13 mouse cellular contexts compared by ENCODE assay signal in the genomic region with DNA sequence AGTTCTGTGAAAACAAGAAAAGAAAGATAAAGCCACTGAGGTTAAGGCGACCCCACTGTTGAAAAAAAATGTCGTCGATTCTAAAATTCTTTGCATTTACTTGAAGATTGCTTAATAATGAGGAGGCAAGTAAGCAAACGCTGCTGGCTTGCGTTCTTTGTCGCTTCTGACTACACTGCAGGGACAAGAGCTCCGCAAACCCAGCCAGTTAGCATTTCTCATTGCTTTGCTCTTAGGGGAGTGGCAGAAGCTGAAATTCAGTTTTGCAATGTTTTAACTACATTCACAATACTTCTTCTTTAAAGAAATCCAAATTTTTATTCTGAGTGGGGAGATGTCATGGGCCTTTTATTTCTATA. TPM values are rescaled to one million over a fixed set of nuclear protein-coding genes. Genes with fewer than 3 reads are reported as not detected.
DNase-seq lines count a peak whose midpoint lies in the region; ATAC-seq and TF ChIP-seq lines count a peak whose summit lies in the region.
"Had no signal": no experiment of that assay in that cellular context is flagged by ENCODE, and none has a peak within 500 bp of the region (broad histone marks: within the 10 kb centered on the region; RNA-seq: fewer than 3 reads in every experiment).

No protein-coding gene starts in this region.

- H3K27ac ChIP-seq in forebrain, embryonic 10.5 days = no peak overlapping the region
- no peak overlapping the region for H3K27ac ChIP-seq in forebrain, embryonic 15.5 days (replicated peaks)
- peak overlapping the region; percentile 83 for H3K27ac ChIP-seq in lung, embryonic 14.5 days (ENCODE audit: low read depth)
- H3K27ac ChIP-seq in forebrain, embryonic 14.5 days (ENCODE audit: low read depth, low read length) = no peak overlapping the region
- H3K27ac ChIP-seq in midbrain, embryonic 13.5 days = no peak overlapping the region
- H3K27ac ChIP-seq: embryonic facial prominence, embryonic 12.5 days; heart, adult 2 months; limb, embryonic 10.5 days had no signal

- no peak for DNase-seq in forebrain, embryonic 10.5 days (ENCODE audit: extremely low spot score, low spot score)
- DNase-seq in lung, embryonic 14.5 days = peak; percentile 85
- DNase-seq in lung, postnatal 36 days = no peak
- DNase-seq in forebrain, embryonic 14.5 days (ENCODE audit: low spot score) = no peak
- no peak for DNase-seq in right cerebral cortex, postnatal 4 days
- DNase-seq: kidney, adult 9 months; thymus, postnatal 25 days had no signal

- ATAC-seq in forebrain, embryonic 15.5 days (replicated peaks) = no peak
- peak; percentile 57 for ATAC-seq in lung, embryonic 14.5 days (ENCODE audit: insufficient read depth)
- no peak for ATAC-seq in forebrain, embryonic 14.5 days
- ATAC-seq in midbrain, embryonic 13.5 days = no peak
- ATAC-seq in erythroblast, adult 5-6 weeks (replicated peaks; ENCODE audit: low FRiP score, poor library complexity, severe bottlenecking) = no peak

- no peaks in the 10 kb centered on the region for H3K9me3 ChIP-seq in forebrain, embryonic 10.5 days
- no peaks in the 10 kb centered on the region for H3K9me3 ChIP-seq in forebrain, embryonic 15.5 days
- H3K9me3 ChIP-seq in lung, embryonic 14.5 days (ENCODE audit: low read depth, low read length) = no peaks in the 10 kb centered on the region
- H3K9me3 ChIP-seq in forebrain, embryonic 14.5 days (replicated peaks; ENCODE audit: control insufficient read depth, low read length) = no peaks in the 10 kb centered on the region
- no peaks in the 10 kb centered on the region for H3K9me3 ChIP-seq in midbrain, embryonic 13.5 days
- H3K9me3 ChIP-seq: embryonic facial prominence, embryonic 12.5 days; limb, embryonic 10.5 days had no signal

- peak overlapping the region; percentile 8; the same call in 1 of the 2 replicates for H3K4me3 ChIP-seq in forebrain, embryonic 10.5 days
- H3K4me3 ChIP-seq in forebrain, embryonic 15.5 days = no peak overlapping the region
- H3K4me3 ChIP-seq in lung, embryonic 14.5 days (ENCODE audit: low read depth, low read length) = no peak overlapping the region
- H3K4me3 ChIP-seq in forebrain, embryonic 14.5 days (ENCODE audit: low read depth, low read length) = no peak overlapping the region
- H3K4me3 ChIP-seq in midbrain, embryonic 13.5 days (replicated peaks) = no peak overlapping the region
- H3K4me3 ChIP-seq: embryonic facial prominence, embryonic 12.5 days; heart, adult 2 months; limb, embryonic 10.5 days had no signal

- H3K36me3 ChIP-seq in forebrain, embryonic 10.5 days (replicated peaks) = no peaks in the 10 kb centered on the region
- no peaks in the 10 kb centered on the region for H3K36me3 ChIP-seq in forebrain, embryonic 15.5 days
- no peaks in the 10 kb centered on the region for H3K36me3 ChIP-seq in lung, embryonic 14.5 days (ENCODE audit: insufficient read depth)
- H3K36me3 ChIP-seq in forebrain, embryonic 14.5 days (ENCODE audit: control insufficient read depth, insufficient read depth, low read length) = no peaks in the 10 kb centered on the region
- H3K36me3 ChIP-seq in midbrain, embryonic 13.5 days = no peaks in the 10 kb centered on the region
- H3K36me3 ChIP-seq: embryonic facial prominence, embryonic 12.5 days; limb, embryonic 10.5 days had no signal

- no peak overlapping the region for H3K9ac ChIP-seq in forebrain, embryonic 15.5 days (replicated peaks)
- H3K9ac ChIP-seq in lung, embryonic 14.5 days = no peak overlapping the region
- H3K9ac ChIP-seq in forebrain, embryonic 14.5 days (ENCODE audit: low read length) = no peak overlapping the region
- no peak overlapping the region for H3K9ac ChIP-seq in midbrain, embryonic 13.5 days (replicated peaks)
- H3K9ac ChIP-seq: embryonic facial prominence, embryonic 12.5 days had no signal

- no peak overlapping the region; the same call in 1 of the 2 replicates for H3K4me2 ChIP-seq in forebrain, embryonic 15.5 days (replicated peaks)
- peak overlapping the region; percentile 41; the same call in 1 of the 2 replicates for H3K4me2 ChIP-seq in lung, embryonic 14.5 days
- peak overlapping the region; percentile 26; the same call in 1 of the 2 replicates for H3K4me2 ChIP-seq in forebrain, embryonic 14.5 days (ENCODE audit: low read length)
- H3K4me2 ChIP-seq in midbrain, embryonic 13.5 days (replicated peaks) = peak overlapping the region; percentile 31

- H3K4me1 ChIP-seq in forebrain, embryonic 10.5 days = peaks cover 13% of the 10 kb centered on the region
- H3K4me1 ChIP-seq in forebrain, embryonic 15.5 days = peaks cover 9% of the 10 kb centered on the region; the same call in 1 of the 2 replicates
- H3K4me1 ChIP-seq in lung, embryonic 14.5 days (ENCODE audit: insufficient read depth) = no peaks in the 10 kb centered on the region; the same call in 1 of the 2 replicates
- H3K4me1 ChIP-seq in forebrain, embryonic 14.5 days (ENCODE audit: control insufficient read depth, insufficient read depth, low read length) = no peaks in the 10 kb centered on the region
- H3K4me1 ChIP-seq in midbrain, embryonic 13.5 days (replicated peaks) = peaks cover 13% of the 10 kb centered on the region; the same call in 1 of the 2 replicates
- H3K4me1 ChIP-seq: embryonic facial prominence, embryonic 12.5 days; limb, embryonic 10.5 days had no signal

- H3K27me3 ChIP-seq in forebrain, embryonic 10.5 days (ENCODE audit: poor library complexity, severe bottlenecking) = no peaks in the 10 kb centered on the region
- no peaks in the 10 kb centered on the region for H3K27me3 ChIP-seq in forebrain, embryonic 15.5 days
- no peaks in the 10 kb centered on the region for H3K27me3 ChIP-seq in lung, embryonic 14.5 days (ENCODE audit: insufficient read depth, low read length)
- H3K27me3 ChIP-seq in forebrain, embryonic 14.5 days (replicated peaks; ENCODE audit: control insufficient read depth, insufficient read depth, low read length) = no peaks in the 10 kb centered on the region
- no peaks in the 10 kb centered on the region for H3K27me3 ChIP-seq in midbrain, embryonic 13.5 days
- H3K27me3 ChIP-seq: embryonic facial prominence, embryonic 12.5 days had no signal

- no peak for TF ChIP-seq CTCF in lung, embryonic 14.5 days (IDR thresholded peaks at IDR 0.05; ENCODE audit: low read depth)

- WGBS in forebrain, embryonic 10.5 days = 41% methylated on average over 7 of the region's 7 CpGs
- WGBS in forebrain, embryonic 15.5 days = 26% methylated on average over 7 of the region's 7 CpGs
- WGBS in lung, embryonic 14.5 days = 13% methylated on average over 7 of the region's 7 CpGs
- 33% methylated on average over 7 of the region's 7 CpGs for WGBS in forebrain, embryonic 14.5 days
- WGBS in midbrain, embryonic 13.5 days = 35% methylated on average over 7 of the region's 7 CpGs

RNA-seq across cellular contexts. Expression of a gene that starts 38.2 kb away (rescaled TPM):
- polyA plus RNA-seq in forebrain, embryonic 10.5 days (2016; fragmentation: Nextera tagmentation; extraction: Ambion mirVana) = 67.7 and 69.1 TPM in 2 replicates
- polyA plus RNA-seq in forebrain, embryonic 15.5 days (2015; fragmentation: Nextera tagmentation; extraction: Ambion mirVana) = 103 and 110 TPM in 2 replicates
- 81.4 and 89.7 TPM in 2 replicates for polyA plus RNA-seq in lung, embryonic 14.5 days (2014; fragmentation: Nextera tagmentation; extraction: Ambion mirVana)
- 120 and 129 TPM in 2 replicates for polyA plus RNA-seq in forebrain, embryonic 14.5 days (2014; fragmentation: Nextera tagmentation; extraction: Ambion mirVana)
- polyA plus RNA-seq in midbrain, embryonic 13.5 days (2015; fragmentation: Nextera tagmentation; extraction: Ambion mirVana) = 99.6 and 103 TPM in 2 replicates
- total RNA-seq in erythroblast, adult 5-6 weeks (2015; ENCODE audit: low replicate concordance) = 6.1 and 22.1 TPM in 2 replicates
- total RNA-seq in erythroblast, adult 5-6 weeks (2017; ENCODE audit: low replicate concordance) = 13.0 and 16.5 TPM in 2 replicates
